Mouse (Mus musculus) B cell, adult 2 months (primary cell): ENCODE results near the gene Sec31a.

Experiments
- DNase-seq, 2 experiments: peaks; one replicate each; pipeline ENCODE4 v3.0.0; 2022

The Sec31a gene

DNA sequence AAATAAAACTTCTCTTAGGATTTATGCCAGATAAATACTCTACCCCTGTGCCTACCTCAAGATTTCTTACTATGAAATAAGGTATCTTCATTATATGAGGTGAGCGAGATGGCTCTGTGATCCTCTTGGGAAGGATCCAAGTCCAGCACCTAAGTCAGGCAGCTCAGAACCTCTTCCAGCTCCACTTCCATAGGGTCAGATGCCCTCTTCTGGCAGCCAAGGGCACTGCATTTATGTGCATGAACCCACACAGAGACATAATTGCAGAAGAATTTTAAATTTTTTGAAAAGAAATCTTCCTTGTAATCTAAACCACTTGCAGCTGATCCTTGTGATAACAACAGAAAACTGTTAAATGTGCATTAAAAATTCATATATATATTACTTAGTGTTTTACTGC lies 70.9 kb downstream of the Sec31a start:
- DNase-seq: peak; percentile 24 to 38

GRCm38 (mm10) chr5:100343087-100343486 lies 72.9 kb downstream of the Sec31a start:
- no peak for DNase-seq

GRCm38 (mm10) chr5:100342422-100342821 lies 73.6 kb downstream of the Sec31a start:
- DNase-seq: no peak

- no peak for DNase-seq
Observed at GRCm38 (mm10) chr5:100341042-100341441, 75.0 kb downstream of the Sec31a start.

- no peak for DNase-seq
Observed at GRCm38 (mm10) chr5:100337852-100338251, 78.2 kb downstream of the Sec31a start.

DNA sequence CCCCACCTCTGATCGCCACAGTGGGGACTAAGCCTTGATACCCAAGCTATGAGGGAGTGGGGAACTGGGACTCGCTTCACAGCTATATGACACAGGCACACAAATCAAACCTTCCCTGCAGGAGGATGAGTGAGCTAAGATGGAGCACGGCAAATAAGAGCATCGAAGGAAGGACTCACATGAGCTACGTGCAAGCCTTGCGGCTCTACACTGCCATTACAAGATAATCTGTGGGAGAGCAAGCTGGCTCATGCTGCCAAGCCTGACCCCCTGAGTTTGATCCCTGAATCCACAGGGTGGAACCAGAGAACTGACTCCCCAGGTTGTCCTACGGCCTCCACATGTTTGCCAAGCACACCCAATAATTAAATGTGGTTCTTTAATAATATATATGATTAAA lies 79.2 kb downstream of the Sec31a start:
- DNase-seq: no peak

GRCm38 (mm10) chr5:100335581-100336080 lies 80.4 kb downstream of the Sec31a start:
- no peak for DNase-seq

DNA sequence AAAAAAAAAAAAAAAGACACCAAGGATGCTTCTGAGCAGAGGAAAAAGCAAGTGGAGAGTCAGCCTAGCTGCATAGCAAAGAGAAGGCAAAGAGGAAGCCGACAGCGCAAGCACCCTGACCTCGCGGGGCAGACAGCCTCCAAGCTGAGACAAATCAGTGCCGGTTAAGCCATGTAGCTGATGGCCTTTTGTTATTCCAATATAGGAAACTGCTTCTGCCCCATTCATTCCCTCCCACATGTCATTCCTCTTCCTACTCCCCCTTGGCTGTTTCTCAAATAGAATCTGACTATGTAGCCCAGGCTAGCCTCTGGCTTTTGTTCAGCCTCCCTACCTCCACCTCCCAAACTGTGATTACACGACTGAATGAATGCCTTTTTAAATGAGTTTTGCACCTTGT lies 81.3 kb downstream of the Sec31a start:
- DNase-seq: no peak

- peak; percentile 46 to 47 for DNase-seq
Observed at GRCm38 (mm10) chr5:100333607-100334380, 82.2 kb downstream of the Sec31a start.

- no peak for DNase-seq
Observed at GRCm38 (mm10) chr5:100332300-100333004, 83.6 kb downstream of the Sec31a start.

DNA sequence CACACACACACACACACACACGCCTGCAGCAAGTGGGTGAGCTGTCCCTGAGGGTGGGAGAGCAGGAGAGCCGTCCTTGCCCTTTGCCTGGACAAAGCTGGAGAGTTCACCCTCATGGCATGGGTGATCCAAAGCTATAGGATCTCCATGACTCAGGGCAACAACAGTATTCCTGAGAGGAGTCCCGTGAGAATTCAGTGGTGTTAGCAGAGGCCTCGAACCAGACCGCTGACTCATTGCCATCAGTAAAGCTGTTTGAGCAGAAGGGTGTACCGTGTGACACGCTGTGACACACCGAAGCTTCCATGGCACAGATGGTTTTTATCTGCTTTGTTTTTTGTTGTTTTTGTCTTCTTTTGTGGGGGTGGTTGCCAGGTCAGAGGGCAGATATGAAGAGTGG lies 84.4 kb downstream of the Sec31a start:
- DNase-seq: no peak

DNA sequence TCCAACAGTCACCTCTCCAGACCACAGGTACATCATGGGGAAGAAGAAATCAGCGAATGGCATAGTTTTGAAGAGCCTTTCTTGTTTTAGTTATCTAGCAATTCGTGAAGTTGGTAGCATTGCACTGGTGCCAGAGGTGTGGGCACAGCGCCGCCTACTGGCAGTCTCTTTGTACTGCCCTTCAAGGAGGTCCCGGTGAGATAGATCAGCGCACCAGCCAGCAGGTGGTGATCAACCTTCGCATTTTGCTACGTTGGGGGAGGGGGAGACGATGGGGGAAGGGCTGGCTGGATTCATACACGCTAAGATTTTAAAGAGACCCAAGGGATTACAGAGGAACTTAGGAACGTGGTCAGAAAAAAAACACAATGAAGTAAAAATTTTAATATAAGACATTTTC lies 94.0 kb downstream of the Sec31a start:
- peak; percentile 82 to 83 for DNase-seq

GRCm38 (mm10) chr5:100317842-100318241 lies 98.2 kb downstream of the Sec31a start:
- no peak for DNase-seq

- no peak for DNase-seq
Observed at GRCm38 (mm10) chr5:100317010-100317409, 99.0 kb downstream of the Sec31a start.

DNA sequence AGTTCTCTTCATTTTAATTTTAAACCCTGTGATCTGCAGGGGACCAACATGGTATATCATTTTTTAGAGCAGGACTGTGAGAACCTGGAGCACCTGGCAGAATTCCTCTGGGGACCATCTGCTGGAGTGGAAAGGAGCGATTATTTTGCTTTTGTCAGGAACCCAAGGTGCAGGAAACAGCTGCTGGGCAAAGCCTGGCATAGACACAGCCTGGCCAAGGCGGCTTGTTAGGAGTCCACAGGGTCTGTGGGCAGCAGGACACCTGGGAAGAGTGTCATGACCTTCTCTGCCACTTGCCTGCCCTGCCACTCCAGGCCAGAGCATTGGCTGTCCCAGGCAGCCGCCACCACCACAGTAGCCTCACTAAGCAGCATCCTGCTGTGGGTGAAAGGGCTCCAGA lies 100.4 kb downstream of the Sec31a start:
- no peak for DNase-seq

DNA sequence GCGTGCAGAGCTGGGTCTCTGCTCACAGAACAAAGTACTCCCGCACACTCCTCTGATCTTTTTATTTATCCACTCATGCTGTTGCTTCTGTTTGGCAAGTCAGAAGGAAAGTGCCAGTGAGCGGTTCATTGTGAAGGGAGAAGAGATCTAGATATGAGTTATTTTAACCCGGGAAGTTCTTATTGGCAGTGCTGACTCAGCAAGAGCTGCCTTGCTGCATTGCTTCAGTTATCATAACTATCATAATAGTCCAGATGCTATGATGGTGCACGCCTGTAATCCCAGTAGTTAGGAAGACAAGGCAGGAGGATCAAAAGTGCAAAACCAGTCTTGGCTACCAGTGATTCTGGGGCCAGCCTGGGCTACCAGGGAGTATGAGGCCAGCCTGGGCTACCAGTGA lies 103.6 kb downstream of the Sec31a start:
- DNase-seq: no peak
